Mouse (Mus musculus) heart, postnatal 10 days (tissue): ENCODE measurements around the gene Crb2. TPM values are rescaled to one million over a fixed set of nuclear protein-coding genes. Genes with fewer than 3 reads are reported as not detected.

Experiments used
- DNase-seq, 2 experiments: peaks; one replicate each; pipeline ENCODE4 v3.0.0; 2021
- intact Hi-C: fragments of 180-260 bp; cut with DNase I; formaldehyde crosslinking; loops from one replicate; pipeline ENCODE4 v1.15.1; 2025
- total RNA-seq, 2 experiments: library from RNA; stranded (reverse); gene quantifications; 2 replicates each; pipeline ENCODE4 v1.2.3; 2021

Crb2 gene
- total RNA-seq, 2 experiments from 2014 or later, result 0.96 to 1.7 TPM

- intact Hi-C loops, result no loop called here
Observed at GRCm38 (mm10) chr2:37839922-37840321, 63.9 kb downstream of the Crb2 start.

GRCm38 (mm10) chr2:37842151-37842569 is 66.1 kb downstream of the Crb2 start:
- no peak for DNase-seq
- intact Hi-C loops, result no loop called here

More at GRCm38 (mm10) chr2:37839922-37840321, 63.9 kb downstream of the Crb2 start:
- no peak for DNase-seq

GRCm38 (mm10) chr2:37842719-37843118 is 66.7 kb downstream of the Crb2 start:
- intact Hi-C loops, result no loop called here
- peak; percentile 10 to 12 for DNase-seq

Other genes starting within 250 kb of the Crb2 start
- 10 to 100 TPM; 22.7 to 23.7 TPM for gene Strbp, start 72.4 kb upstream of the Crb2 start, total RNA-seq